Mouse (Mus musculus) cerebellum, adult 2 months (tissue): ENCODE measurements around the gene Arf5.

Experiments
- CTCF ChIP-seq: fragments of 200-500 bp; IDR thresholded peaks from 2 replicates; pipeline ENCODE4 v1.5.1; 2011; ENCODE audit warnings: low read depth, mild to moderate bottlenecking, control low read depth, low read length, moderate library complexity, borderline replicate concordance; ENCODE audit not compliant: insufficient read depth
- POLR2A ChIP-seq: fragments of 200-500 bp; IDR thresholded peaks from 2 replicates; pipeline ENCODE4 v1.6.1; 2011; ENCODE audit warnings: low read length, control low read depth, borderline replicate concordance; ENCODE audit not compliant: insufficient read depth

DNA sequence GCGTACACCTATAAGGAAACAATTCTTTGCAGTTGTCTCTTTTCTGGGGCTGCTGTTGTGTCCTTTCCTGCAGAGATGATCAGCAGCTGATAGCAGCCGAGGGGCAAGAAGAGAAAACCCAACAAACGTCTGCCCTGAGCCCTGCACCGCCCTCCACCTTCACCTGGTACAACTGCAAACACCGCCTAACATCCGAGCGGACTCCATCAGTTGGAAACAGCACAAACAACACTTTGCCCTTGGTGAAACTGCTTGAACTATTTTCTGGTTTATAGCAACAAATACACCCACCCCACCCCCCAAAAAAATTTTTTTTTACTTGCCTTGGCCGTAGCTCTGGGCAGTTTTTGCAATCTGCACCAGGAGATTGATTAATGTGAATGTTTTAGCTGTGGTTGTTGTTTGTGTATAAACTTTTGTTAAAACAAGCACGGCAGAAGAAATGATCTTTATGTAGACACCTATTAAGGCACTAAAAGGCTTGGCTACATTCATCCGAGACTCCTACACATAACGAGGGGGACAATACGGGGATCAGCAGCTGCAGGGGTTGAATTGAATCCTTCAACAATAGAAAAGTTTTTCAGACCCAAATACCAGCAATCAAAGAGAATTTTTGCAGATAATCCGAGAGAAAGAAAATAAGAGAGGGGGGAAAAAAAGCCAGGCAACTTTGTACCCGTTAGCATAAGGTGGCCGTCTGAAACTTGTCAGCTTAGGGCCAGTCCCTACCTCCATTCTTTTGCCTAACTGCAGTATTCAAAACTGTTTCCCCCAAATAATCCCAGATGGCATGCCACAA is 27.1 kb upstream of the Arf5 start:
- TF ChIP-seq POLR2A (no peak), CTCF (no peak)
